Mouse (Mus musculus): ENCODE results near the gene Treml2.
"Not testable (repeated sequence)": the region's sequence is repeated elsewhere in the genome, so short reads cannot be mapped to it uniquely, and the experiment has no call there.

The Treml2 gene

DNA sequence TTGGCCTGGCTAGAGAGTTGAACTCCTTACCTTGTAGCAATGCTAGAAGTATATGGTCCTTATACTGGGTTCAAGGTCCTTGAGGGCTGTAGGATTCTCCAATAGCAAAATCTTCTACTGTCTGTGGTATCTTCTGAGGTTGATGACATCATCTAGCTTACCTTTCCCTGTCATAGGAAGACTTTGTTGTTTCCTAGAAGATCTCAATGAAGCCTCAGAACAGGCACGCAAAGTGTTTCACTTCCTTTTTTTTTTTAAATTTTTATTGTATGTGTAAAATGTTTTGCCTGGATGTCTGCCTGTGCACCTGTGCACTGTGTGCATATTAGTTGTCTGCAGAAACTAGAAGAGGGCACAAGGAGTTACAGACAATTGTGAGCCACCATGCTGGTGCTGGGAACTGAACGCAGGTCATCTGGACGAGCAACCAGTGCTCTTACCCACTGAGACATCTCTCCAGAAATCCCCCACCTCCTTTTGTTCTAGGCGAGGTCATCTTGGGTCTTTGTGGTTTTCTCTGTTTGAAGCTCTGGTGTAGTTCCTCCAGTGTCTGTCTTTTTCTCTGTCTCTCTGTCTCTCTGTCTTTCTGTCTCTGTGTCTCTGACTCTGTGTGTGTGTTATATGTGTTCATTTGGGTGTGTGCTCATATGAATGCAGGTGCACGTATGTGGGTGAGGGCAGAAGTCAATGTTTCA is 5.7 kb upstream of the Treml2 start:
- DNase-seq: no peak

DNA sequence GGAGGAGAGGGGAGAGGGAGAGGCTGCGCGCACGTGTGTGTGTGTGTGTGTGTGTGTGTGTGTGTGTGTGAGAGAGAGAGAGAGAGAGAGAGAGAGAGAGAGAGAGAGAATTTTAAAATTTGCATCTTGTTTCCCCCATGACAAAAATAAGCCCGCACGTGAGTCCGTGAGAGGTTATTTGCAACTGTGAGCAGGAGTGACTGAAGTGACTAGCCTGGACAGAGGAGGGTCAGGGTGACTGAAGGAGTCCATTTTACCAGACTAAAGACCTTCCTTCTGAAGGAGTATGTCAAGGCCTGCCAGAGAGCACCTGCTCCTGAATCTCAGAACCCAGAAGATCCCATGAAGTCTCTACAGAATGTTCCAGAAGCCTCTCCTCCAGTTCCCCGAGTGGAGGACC is 458 bp downstream of the Treml2 start:
- DNase-seq: no peak

DNA sequence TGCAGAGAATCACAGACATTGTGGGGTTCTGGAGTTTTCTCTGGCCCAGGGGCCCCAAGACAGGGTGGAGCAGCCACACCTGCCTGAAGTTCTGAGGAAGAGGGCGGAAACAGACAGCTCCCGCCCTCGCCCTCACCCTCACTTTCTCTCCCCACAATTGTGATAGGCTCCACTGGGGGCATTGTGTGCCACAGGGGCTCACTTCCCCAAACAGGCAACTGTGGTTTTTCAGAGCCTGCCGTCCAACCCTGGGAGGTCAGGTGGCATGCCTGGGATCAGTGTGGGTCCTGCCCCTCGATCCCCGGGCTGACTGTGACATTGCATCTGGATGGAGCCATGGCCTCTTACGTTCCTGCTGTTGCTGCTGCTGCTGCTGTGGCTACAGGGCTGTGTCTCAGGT is 901 bp downstream of the Treml2 start:
- DNase-seq: peak; percentile 27

- DNase-seq: peak; percentile 40
These were observed 1.6 kb downstream of the Treml2 start for GRCm38 (mm10) chr17:48300861-48301260.

GRCm38 (mm10) chr17:48301792-48302191 is 2.5 kb downstream of the Treml2 start:
- no peak for DNase-seq

DNA sequence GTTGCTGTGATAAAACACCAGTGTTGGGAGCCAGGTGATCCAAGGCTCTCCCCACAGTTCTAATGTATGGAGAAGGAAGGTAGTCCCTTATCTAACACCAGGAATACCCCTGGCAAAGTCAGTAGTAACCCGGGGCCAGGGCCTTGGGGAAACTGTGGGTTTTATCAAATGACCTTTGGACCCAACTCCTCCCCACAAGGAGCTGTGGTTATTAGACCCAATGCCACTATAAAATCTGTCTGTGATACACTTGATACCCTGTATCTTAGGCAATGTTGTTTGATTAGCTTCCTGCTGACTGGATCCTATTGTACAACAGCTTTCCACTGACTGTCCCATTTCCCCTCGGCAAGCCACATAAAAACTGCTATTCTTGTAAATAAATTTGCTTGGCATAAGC is 12.8 kb downstream of the Treml2 start:
- DNase-seq: no peak

DNA sequence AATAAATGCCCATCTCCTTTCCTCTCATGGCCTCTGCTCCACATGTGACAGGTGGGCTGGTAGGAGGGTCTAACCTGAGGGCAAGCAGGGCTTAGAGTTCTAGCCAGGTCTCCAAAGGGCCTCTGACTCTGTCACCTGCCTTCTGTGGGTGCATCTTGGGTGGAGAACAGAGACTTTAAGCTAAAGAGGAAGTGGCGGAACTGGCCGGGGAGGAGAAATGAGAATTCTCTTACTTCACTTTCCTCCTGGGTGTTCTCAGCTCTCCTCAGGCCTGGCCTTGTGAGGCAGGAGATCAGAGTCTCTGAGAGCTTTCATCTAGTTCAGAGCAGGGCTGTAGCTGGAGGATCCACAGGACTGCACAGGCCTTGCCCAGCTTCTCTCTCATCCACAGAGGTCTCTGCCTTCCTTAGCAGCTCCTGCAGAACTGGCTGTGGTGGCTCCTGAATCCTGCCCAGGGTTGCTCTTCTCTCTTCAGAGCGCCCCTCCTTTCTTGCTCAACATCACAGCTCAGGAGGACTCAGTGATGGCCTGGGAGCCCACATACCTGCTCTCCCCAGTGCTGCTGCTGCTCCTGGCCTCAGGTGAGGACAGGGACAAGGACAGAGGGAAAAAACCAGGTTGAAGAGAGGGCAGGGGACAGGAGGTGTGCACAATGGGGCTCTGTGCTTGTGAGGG is 16.7 kb downstream of the Treml2 start, which contains the start of gene B430306N03Rik:
B430306N03Rik (plus strand) TSS at position 237 of the 675 bp plus-strand sequence.
- DNase-seq: not testable (repeated sequence)

- DNase-seq: no peak
These were observed 19.4 kb downstream of the Treml2 start for GRCm38 (mm10) chr17:48318686-48319085.

GRCm38 (mm10) chr17:48321279-48321678 is 22.0 kb downstream of the Treml2 start:
- DNase-seq: no peak

GRCm38 (mm10) chr17:48323236-48323635 is 23.9 kb downstream of the Treml2 start:
- DNase-seq: no peak

GRCm38 (mm10) chr17:48324258-48324657 is 25.0 kb downstream of the Treml2 start:
- peak; percentile 47 for DNase-seq

- no peak for DNase-seq
These were observed 25.8 kb downstream of the Treml2 start for GRCm38 (mm10) chr17:48325093-48325492.

DNA sequence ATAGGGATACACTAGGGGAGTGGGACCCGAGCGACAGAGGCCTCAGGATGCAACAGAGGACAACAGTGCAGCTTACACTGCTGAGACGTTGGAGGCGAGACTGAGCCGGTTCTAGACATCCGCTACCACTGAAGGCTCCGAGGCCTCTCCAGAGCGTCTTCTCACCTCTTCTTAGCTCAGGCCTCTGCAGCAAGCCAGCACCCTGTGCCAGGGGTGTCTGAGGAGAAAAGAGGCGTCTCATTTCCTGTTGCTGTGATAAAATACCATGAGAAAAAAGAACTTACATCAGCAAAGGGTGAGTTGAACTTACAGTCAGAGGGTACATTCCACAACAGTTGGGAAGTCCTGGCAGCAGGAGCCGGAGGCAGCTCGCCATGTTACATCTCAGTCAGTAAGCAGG is 26.3 kb downstream of the Treml2 start:
- no peak for DNase-seq

DNA sequence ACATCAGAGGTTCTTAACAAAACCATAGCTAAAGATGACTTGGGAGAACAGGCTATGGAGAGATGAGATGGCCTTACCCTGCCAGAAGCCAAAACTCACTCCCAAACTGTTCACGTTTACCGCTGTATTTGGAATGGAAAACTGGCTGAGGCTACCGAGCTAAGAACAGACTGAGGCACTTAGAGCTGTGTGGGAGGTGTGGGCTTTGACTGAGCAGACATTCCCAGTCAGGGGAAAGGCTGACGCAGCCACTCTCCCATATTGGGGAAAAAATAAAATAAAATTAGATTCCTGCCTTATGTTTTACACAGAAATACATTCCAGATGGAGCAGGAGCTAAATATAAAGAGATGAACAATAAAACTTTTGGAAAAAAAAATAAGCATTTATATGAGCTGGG is 27.4 kb downstream of the Treml2 start:
- DNase-seq: peak; percentile 86

DNA sequence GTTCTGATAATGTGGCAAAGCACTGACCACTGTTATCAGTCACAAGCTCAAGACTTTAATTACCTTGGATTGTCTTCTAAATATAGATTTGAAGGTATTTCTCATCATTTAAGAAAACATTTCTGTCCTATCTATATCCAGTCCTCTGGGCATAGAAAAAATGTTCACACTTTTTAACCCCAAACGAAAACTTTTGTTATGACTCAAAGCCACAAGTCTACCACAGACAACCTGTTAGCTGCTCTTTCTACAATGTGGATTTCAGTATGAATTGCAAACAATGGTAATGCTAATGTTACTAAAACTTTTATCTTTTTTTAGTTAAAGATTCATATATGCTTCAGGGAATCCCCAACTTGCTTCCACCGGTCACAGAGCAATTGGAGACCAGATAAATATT is 33.2 kb downstream of the Treml2 start:
- DNase-seq: no peak

GRCm38 (mm10) chr17:48334186-48334585 is 34.9 kb downstream of the Treml2 start:
- DNase-seq: no peak

- peak; percentile 66 for DNase-seq
These were observed 37.6 kb downstream of the Treml2 start for GRCm38 (mm10) chr17:48336857-48337256.

DNA sequence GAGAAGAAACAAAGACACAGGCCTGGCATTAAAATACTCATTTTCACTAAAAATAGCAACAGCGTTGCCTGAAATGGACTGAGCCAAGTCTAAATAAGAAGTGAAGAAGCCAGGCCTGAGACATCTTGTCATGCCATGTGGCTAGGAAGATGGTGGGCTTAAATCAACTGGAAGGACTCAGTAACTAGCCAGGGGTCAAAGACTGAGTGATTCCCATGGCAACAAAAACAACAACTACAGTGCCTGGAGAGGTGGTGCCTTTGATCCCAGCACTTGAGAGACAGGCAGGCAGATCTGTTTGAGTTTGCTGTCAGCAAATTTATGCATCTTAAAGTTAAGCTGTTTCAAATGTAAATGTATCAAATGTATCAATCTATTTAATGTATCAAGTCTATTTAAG is 41.0 kb downstream of the Treml2 start:
- no peak for DNase-seq

DNA sequence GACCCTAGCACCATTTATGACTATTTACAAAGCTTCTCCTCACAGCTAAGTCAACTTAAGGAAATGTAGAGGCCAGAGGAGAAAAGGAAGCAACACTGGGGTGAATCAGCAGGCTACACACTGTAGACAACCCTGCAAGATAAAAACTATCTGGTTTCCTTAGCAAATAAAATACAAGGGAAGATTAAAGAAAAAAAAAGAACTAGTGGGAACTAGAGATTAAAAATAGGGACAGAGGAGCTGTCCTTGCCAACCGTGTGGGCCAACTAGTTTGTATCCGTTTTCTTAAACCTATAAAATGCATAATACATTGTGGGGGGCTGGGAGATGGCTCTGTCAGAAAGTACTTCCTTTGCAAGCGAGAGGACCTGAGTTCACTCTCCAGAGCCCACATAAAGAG is 42.6 kb downstream of the Treml2 start:
- no peak for DNase-seq

GRCm38 (mm10) chr17:48343065-48343464 is 43.8 kb downstream of the Treml2 start:
- DNase-seq: no peak

GRCm38 (mm10) chr17:48345824-48346223 is 46.5 kb downstream of the Treml2 start:
- no peak for DNase-seq

- peak; percentile 79 for DNase-seq
These were observed 46.9 kb downstream of the Treml2 start, which contains the start of gene Trem2 for GRCm38 (mm10) chr17:48346231-48346630. TSS of gene Trem2 (plus strand) at chr17:48346401.

DNA sequence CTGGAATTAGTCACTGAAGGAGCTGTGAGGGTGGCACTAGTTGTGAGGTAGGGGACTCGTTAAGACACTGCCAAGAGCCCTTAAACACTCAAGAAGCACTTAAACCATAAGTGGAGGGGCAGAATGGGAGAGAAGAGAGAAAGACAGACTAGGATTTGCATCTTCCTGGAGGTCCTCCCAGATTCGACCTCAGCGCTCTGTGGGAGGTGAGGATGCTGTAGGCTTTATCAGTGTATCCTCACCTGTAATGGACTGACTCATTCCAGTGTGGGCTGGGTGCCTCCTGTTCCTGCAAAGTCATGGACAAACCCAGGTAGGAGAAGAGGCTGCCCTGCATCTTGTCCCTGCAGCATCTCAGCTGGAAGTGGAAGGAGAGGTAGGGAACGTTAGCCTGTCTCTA is 47.5 kb downstream of the Treml2 start:
- DNase-seq: peak; percentile 18

DNA sequence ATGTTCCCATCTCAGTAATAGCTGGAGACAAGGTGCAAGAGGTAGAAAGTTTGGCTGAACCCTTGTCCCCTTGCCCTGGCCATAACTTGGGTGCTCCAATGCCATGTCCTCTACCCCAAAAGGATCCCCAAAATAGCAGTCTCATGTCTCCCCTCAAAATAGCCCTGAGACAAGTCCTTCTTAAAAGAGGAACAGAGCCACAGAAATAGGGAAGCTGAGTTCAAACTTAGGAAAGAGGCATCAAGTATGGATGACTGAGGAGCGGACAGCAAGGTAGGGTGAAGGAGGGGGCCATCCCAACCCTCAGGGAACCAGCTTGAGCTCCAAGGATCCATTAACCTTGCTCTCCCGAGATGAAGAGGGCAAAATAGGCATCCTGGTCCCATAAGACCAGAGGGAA is 48.0 kb downstream of the Treml2 start:
- DNase-seq: peak; percentile 20
